Mouse (Mus musculus) kidney, embryonic 15.5 days (tissue): ENCODE results near the gene E130218I03Rik. TPM values are rescaled to one million over a fixed set of nuclear protein-coding genes. Genes with fewer than 3 reads are reported as not detected.

Experiments
- ATAC-seq: fragments of 200-750 bp; cut with Nextera tagmentation; replicated peaks from 2 replicates; pipeline ENCODE4 v1.8.0; 2017; ENCODE audit warnings: moderate TSS enrichment; ENCODE audit not compliant: low FRiP score
- H3K27ac ChIP-seq: fragments of 300-500 bp; sonication (generic); 2 replicates; pipeline ENCODE4 v1.5.1; 2015; ENCODE audit warnings: mild to moderate bottlenecking, inconsistent platforms
- H3K27me3 ChIP-seq: fragments of 300-500 bp; sonication (generic); 2 replicates; pipeline ENCODE4 v1.6.1; 2015; ENCODE audit warnings: inconsistent platforms
- H3K36me3 ChIP-seq: fragments of 300-500 bp; sonication (generic); 2 replicates; pipeline ENCODE4 v1.6.1; 2015; ENCODE audit warnings: inconsistent platforms
- H3K4me1 ChIP-seq: fragments of 300-500 bp; sonication (generic); 2 replicates; pipeline ENCODE4 v1.6.1; 2015; ENCODE audit warnings: inconsistent platforms
- H3K4me2 ChIP-seq: fragments of 300-500 bp; sonication (generic); 2 replicates; pipeline ENCODE4 v1.6.1; 2015; ENCODE audit warnings: moderate library complexity, mild to moderate bottlenecking, inconsistent platforms
- H3K4me3 ChIP-seq: fragments of 300-500 bp; sonication (generic); replicated peaks from 2 replicates; pipeline ENCODE4 v1.5.1; 2015; ENCODE audit warnings: mild to moderate bottlenecking, inconsistent platforms
- H3K9ac ChIP-seq: fragments of 300-500 bp; sonication (generic); 2 replicates; pipeline ENCODE4 v1.6.1; 2015; ENCODE audit warnings: mild to moderate bottlenecking, inconsistent platforms
- H3K9me3 ChIP-seq: fragments of 300-500 bp; sonication (generic); replicated peaks from 2 replicates; pipeline ENCODE4 v1.6.1; 2016; ENCODE audit warnings: inconsistent platforms
- WGBS: fragments of 180-500 bp; shearing (Covaris S2); methylation state at CpG from one replicate; pipeline ENCODE4 v1.1.7; 2015; ENCODE audit warnings: mixed read lengths; 5-methylcytosine and 5-hydroxymethylcytosine counted together
- polyA plus RNA-seq: library from polyadenylated mRNA; unstranded; fragments of >200 nt; fragmentation: Nextera tagmentation; extraction: Ambion mirVana; gene quantifications from 2 replicates; pipeline ENCODE4 v1.2.1, GENCODE M21; 2015

E130218I03Rik gene
- polyA plus RNA-seq, 1 experiment from 2014 or later, result 0.26 TPM

DNA sequence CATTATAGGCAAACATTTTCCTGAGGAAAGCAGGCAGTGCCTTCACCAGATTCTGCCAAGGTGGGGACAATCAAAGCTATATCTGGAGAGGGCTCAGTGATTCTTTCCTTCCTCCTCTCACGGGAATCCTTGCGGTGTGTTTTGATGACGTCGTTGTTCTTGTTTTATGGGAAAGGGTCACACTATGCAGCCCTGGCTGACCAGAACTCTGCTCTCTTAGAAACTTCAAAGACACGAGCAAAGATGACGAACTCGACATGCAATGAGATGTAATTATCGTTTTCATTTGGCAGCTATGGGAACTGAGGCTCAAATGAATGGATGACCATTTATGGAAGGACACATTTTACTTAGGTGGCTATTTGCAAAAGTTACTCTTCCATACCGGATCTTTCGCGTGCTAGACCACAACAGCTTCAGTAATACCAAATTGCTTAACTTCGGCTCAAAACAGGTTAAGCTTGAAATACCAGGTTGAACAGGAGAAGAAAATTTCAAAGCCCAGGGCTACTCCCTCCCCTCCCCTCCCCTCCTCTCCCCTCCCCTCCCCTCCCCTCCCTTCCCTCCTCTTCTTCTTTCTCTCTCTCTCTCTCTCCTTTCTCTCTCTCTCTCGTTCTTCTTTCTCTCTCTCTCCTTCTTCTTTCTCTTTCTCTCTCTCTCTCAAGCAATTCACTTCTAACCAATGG, 29.4 kb downstream of the E130218I03Rik start:
- 13% methylated on average over 13 of the region's 13 CpGs for WGBS
- Histone ChIP-seq H3K27ac (peak overlapping the region; percentile 46), H3K4me2 (peak overlapping the region; percentile 53), H3K9me3 (no peaks in the 10 kb centered on the region), H3K36me3 (peaks cover 24% of the 10 kb centered on the region), H3K4me1 (peaks cover 10% of the 10 kb centered on the region), H3K27me3 (no peaks in the 10 kb centered on the region), H3K4me3 (peak overlapping the region; percentile 25), H3K9ac (no peak overlapping the region; the same call in 1 of the 2 replicates)
- no peak for ATAC-seq

DNA sequence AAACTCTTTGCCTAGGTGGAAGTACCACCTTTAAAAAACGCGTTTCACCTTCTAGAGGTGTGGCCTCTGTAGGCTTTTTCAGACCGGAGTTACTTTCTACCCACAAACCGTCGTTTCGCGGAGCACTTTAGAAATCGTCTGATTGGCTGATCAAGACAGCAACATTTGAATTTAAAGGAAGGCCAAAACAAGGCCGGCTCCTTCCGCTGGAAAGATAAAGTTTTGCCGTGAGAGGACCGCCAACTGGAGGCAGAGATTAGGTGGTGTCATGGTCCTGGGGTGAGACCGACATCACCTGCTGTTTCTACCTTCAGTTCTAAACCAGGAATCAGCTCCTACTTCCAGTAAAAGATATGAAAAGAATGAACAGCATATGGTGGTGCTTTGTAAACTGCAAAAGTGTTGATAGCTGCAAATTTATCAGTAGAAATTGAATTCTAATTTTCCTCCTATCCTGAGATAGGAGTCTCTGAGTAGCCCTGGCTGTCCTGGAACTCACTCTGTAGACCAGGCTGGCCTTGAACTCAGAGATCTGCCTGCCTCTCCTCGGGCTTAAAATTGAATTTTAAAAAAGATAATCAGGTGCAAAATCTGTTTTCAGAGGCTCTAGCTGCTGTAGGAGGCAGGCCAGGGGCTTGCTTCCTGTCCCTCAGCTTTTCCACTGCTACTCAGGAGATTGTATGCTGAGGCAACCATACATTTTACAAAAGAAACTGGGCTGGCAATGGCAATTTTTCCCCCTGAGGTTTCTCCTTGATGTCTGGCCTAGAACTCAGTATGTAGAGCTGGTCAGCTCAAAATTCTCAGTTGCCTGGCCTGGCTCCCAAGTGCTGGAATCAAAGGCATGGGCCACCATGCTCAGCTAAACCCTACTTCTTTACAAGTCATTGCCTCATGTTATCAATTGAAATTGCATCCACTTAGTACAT, 30.2 kb downstream of the E130218I03Rik start:
- H3K4me1 ChIP-seq, result peaks cover 10% of the 10 kb centered on the region
- no peak for ATAC-seq
- H3K27me3 ChIP-seq, result no peaks in the 10 kb centered on the region
- peak overlapping the region; percentile 25 for H3K4me3 ChIP-seq
- peaks cover 31% of the 10 kb centered on the region for H3K36me3 ChIP-seq
- 0 out of 2 replicates have a peak overlapping the region, but pooled peaks have one; percentile 3 for H3K27ac ChIP-seq
- 7% methylated on average over 14 of the region's 14 CpGs for WGBS
- H3K9me3 ChIP-seq, result no peaks in the 10 kb centered on the region
- H3K4me2 ChIP-seq, result peak overlapping the region; percentile 53
- no peak overlapping the region; the same call in 1 of the 2 replicates for H3K9ac ChIP-seq

DNA sequence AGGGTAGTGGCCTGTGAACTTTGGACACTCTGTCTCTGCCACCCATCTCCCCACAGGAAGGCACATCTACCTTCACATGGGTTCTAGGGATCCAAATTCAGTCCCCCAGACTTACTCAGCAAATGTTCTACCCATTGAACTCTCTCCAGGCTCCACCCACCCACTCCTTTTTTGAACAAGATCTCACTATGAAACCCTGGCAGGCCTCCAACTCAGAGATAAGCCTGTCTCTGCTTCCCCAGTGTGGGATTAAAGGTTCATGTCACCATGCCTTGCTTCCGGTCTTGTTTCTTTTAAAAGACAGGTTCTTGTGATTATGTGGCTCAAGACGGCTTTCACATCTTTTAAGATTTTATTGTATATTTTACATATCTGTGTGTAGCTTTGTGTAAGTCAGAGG, 41.5 kb downstream of the E130218I03Rik start:
- Histone ChIP-seq H3K36me3 (peaks cover 50% of the 10 kb centered on the region), H3K9me3 (no peaks in the 10 kb centered on the region), H3K27ac (no peak overlapping the region), H3K4me3 (no peak overlapping the region), H3K27me3 (no peaks in the 10 kb centered on the region), H3K4me1 (peaks cover 27% of the 10 kb centered on the region), H3K9ac (no peak overlapping the region), H3K4me2 (no peak overlapping the region)
- WGBS, result 90% methylated on average over 2 of the region's 2 CpGs
- no peak for ATAC-seq

DNA sequence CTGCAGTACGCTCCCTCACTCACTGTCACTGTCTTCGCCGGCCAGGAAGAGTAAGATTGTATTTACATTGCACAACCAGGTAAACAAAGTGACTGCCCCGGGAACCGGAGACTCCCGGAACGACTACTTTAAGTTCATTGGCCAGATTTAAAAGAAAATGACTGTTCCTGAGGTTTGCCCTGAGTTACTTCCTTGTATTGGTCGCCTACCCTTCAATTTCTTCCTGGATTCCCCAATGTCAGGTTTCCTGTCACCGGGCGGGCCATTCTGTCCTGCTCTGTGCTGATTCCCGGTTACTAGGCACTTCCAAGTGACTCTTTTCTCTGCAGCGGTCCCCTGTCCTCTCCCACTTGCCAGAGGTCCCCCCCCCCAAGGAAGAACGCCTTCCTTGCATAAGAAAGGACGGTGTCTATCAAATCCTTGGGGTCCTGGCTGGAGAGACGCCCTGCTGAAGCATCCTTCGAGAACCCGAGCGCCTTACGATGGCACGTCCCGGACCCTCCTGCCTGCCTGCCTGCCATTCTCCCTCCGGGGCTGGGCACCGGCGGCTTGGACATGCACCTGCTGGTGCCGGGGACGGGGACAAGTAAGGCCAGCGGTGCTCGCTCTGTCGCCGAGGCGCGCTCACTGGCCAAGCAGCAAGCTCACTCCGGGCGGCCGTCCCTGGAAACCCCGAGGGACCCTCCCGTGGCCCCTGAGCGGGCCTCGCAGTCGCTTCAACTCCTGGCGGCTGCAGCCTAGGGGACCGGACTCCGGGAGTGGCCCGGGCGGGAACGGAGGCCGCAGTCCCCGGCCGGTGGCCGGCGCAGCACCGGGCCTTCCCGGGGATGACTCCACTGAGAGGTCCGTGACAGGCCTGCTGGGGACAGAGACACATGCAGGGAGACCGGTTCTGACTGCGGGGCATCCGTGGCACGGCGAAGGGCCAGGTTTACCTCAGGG, 43.0 kb downstream of the E130218I03Rik start:
- peak; percentile 37 for ATAC-seq
- H3K4me3 ChIP-seq, result peak overlapping the region; percentile 81
- peak overlapping the region; percentile 100 for H3K27ac ChIP-seq
- peaks cover 35% of the 10 kb centered on the region for H3K36me3 ChIP-seq
- H3K9ac ChIP-seq, result peak overlapping the region; percentile 94
- H3K4me2 ChIP-seq, result peak overlapping the region; percentile 94
- no peaks in the 10 kb centered on the region for H3K27me3 ChIP-seq
- peaks cover 27% of the 10 kb centered on the region for H3K4me1 ChIP-seq
- H3K9me3 ChIP-seq, result no peaks in the 10 kb centered on the region
- 1% methylated on average over 58 of the region's 59 CpGs for WGBS

DNA sequence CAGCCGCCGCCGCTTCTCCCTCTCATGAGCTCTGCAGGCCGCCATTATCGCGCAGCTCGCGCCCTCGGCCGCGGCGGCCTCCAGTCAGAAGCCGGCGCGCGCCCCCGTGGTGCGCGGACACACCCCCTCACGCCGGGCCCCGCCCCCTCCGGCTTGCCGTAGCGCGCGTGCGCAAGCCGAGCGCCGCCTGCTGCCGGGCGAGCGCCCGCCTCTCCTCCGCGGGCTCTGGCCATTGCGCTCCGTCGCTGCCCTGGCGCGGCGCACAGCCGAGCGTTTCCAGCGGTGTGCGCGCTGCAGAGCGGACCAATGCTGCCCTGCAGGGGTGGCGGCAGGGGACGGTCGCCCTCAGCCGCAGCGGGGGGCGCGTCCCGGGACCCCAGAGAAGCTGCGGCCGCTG, 43.7 kb downstream of the E130218I03Rik start:
- Histone ChIP-seq H3K9ac (peak overlapping the region; percentile 95), H3K27ac (peak overlapping the region; percentile 100), H3K36me3 (peaks cover 30% of the 10 kb centered on the region), H3K4me2 (peak overlapping the region; percentile 94), H3K4me1 (peaks cover 32% of the 10 kb centered on the region), H3K9me3 (no peaks in the 10 kb centered on the region), H3K27me3 (peaks cover under 1% of the 10 kb centered on the region), H3K4me3 (peak overlapping the region; percentile 81)
- ATAC-seq, result peak; percentile 95
- under 1% methylated on average over 45 of the region's 59 CpGs for WGBS

DNA sequence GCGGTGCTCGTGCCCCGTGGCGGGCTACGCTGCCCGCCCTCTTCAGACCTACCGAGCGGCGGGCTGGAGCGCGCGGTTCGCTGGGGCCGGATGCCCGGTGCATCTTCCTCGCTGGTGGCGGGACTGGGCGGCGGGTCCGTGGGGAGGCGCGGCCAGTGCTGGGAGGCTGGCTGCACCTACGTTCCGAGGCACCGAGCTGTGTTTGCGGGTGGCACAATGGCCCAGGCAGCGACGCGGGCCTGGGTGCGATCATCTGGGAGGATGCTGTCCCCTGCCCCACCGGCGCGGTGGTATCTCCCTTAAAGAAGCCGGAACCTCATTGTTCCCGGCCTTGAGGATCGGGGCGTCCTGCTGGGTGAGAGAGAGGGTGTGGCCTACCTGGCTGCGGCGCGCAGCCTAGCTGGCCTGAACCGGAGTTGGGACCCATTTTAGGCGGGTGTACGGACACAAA, 44.1 kb downstream of the E130218I03Rik start, which contains the start of gene Pdik1l:
TSS of gene Pdik1l (minus strand) at position 321 of the 451 bp plus-strand sequence.
- H3K4me3 ChIP-seq, result peak within 1 kb of the TSS; percentile 81
- peak within 1 kb of the TSS; percentile 95 for H3K9ac ChIP-seq
- H3K36me3 ChIP-seq, result peaks cover 25% of the 10 kb centered on the region
- peak within 1 kb of the TSS; percentile 94 for H3K4me2 ChIP-seq
- H3K27me3 ChIP-seq, result peaks cover 5% of the 10 kb centered on the region
- peak within 1 kb of the TSS; percentile 100 for H3K27ac ChIP-seq
- peak; percentile 86 for ATAC-seq
- peaks cover 33% of the 10 kb centered on the region for H3K4me1 ChIP-seq
- WGBS, result under 1% methylated on average over 43 of the region's 43 CpGs
- H3K9me3 ChIP-seq, result no peaks in the 10 kb centered on the region

DNA sequence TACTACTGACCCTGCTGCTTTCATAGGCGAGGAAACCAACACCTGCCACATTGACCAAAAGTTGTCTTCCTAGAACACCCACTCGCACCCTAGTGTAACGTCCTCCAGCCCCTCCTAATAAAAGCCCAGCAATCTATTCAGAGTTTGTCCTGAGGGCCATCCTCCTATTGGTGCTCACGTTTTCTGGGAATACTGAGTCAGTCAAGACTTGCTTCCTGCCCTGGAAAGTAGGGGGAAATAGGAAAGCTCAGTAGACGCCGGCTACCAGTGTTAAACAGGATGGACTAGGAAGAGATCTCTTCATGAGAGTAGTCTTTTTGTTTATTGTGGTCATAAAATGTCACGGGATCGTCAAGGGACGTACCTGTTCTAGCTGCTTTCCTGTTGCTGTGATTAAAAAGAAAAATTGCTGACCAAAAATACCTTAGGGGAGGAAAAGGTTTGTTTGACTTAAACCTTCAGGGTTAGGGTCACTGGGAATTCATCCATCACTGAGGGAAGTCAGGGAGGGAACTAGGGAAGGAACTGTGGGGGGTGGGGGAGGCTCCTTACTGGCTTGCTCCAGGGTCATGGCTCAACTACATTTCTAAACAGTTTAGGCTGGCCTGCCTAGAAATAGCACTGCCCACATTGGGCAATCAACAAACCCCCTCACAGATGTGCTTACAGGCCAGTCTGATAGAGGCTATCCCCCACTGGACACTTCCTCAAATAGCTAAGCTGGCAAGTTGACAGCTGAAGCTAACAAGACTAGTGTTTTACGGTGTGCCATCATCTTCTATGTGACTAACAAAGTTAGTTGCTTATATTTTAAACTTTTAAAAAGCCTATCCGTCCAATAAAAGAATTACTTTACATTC, 45.2 kb downstream of the E130218I03Rik start:
- peaks cover 15% of the 10 kb centered on the region for H3K27me3 ChIP-seq
- H3K4me3 ChIP-seq, result peak overlapping the region; percentile 81
- H3K4me2 ChIP-seq, result peak overlapping the region; percentile 94
- no peaks in the 10 kb centered on the region for H3K9me3 ChIP-seq
- WGBS, result 13% methylated on average over 11 of the region's 11 CpGs
- H3K36me3 ChIP-seq, result peaks cover 15% of the 10 kb centered on the region
- peak overlapping the region; percentile 100 for H3K27ac ChIP-seq
- H3K9ac ChIP-seq, result peak overlapping the region; percentile 95
- ATAC-seq, result no peak
- peaks cover 33% of the 10 kb centered on the region for H3K4me1 ChIP-seq

DNA sequence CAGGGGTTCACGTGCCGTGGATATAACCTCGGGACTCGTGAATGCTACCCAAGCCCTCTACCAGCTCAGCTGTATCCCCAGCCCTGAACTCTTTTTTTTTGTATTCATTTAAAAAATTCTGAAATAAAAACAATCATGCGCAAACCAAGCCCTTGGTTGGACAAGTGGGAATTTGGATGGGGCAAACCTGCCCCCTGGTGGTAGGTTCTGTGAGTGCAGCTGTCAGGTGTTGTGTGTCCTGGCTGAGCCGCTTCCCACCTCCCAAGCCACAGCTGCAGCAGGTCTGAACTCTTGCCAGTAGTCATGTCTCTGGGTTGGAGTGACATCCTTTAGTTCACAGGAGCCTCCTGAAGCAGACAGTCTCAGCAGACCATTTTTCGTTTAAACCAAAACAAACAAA, 48.6 kb downstream of the E130218I03Rik start:
- Histone ChIP-seq H3K9me3 (no peaks in the 10 kb centered on the region), H3K4me2 (no peak overlapping the region), H3K4me1 (peaks cover 22% of the 10 kb centered on the region), H3K9ac (no peak overlapping the region), H3K27ac (no peak overlapping the region), H3K4me3 (no peak overlapping the region), H3K36me3 (no peaks in the 10 kb centered on the region), H3K27me3 (peaks cover 25% of the 10 kb centered on the region)
- ATAC-seq, result no peak
- 24% methylated on average over 7 of the region's 7 CpGs for WGBS

DNA sequence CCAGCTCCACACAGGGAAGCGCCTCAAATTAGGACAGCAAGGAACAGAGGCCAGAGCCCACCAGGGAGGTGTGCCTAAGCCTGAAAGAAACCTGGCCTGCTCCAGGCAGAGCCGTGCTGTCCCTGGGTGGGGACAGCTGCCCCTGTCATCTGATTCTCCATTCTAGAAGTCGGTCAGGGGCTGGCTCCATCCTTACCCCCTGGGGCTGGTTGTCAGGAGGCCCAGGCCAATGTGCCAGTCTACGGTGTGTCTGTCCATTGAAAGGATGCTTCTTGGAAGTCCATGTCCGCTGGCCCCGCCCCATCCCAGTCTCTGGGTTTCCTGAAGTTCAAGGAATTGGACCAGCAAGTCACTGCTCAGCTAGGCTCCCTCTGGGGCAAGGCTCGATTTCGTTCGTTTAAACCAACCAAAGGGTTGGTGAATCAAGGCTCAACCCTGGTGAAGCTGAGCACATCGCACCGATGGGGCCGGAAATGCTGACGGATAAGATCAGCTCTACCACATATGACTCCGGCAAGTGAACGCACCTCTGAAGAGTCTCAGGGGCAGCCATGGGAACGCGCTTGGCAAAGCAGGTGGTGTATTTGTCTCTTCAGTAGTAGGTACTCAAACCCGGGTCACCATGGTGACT, 49.7 kb downstream of the E130218I03Rik start:
- no peaks in the 10 kb centered on the region for H3K9me3 ChIP-seq
- peaks cover 18% of the 10 kb centered on the region for H3K4me1 ChIP-seq
- no peak overlapping the region for H3K9ac ChIP-seq
- no peak for ATAC-seq
- 68% methylated on average over 18 of the region's 18 CpGs for whole genome bisulfite sequencing
- no peak overlapping the region for H3K4me3 ChIP-seq
- no peaks in the 10 kb centered on the region for H3K36me3 ChIP-seq
- no peak overlapping the region for H3K4me2 ChIP-seq
- H3K27me3 ChIP-seq, result peaks cover 25% of the 10 kb centered on the region
- no peak overlapping the region for H3K27ac ChIP-seq

DNA sequence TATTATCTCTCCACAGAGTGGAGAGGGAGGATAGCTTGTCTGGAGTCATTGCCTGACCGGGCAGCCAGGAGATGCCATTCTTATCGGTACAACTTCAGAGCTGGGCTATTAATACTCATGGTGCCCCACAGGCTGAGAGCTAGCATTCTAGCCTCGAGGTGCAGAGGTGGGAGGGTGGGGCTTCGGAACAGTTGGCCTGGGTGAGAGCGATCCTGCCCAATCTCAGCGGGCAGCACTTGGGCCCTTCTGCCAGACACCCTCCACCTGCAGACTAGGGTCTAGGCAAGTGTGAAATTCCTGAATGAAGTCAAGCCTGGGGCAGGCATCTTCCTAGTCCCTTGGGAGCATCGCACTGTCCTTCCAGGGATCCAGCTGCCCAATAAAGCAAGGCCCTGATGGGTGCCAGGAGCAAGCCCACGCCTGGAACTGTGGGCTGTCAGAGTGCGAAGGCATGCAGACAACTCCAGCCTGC, 50.3 kb downstream of the E130218I03Rik start:
- WGBS, result 62% methylated on average over 9 of the region's 9 CpGs
- Histone ChIP-seq H3K4me2 (no peak overlapping the region), H3K4me3 (no peak overlapping the region), H3K27ac (no peak overlapping the region), H3K27me3 (peaks cover 25% of the 10 kb centered on the region), H3K9ac (no peak overlapping the region), H3K4me1 (peaks cover 13% of the 10 kb centered on the region), H3K9me3 (no peaks in the 10 kb centered on the region), H3K36me3 (no peaks in the 10 kb centered on the region)
- no peak for ATAC-seq
